Mouse (Mus musculus) neural tube, embryonic 14.5 days (tissue): Measurements from ENCODE around the gene 1700030J22Rik. TPM values are rescaled to one million over a fixed set of nuclear protein-coding genes. Genes with fewer than 3 reads are reported as not detected.
A peak's percentile ranks its signal among the peaks of the same experiment; 100 is the strongest.

Experiments used
- ATAC-seq: fragments of 200-750 bp; cut with Nextera tagmentation; 2 replicates; pipeline ENCODE4 v1.8.0; 2017; ENCODE audit warnings: low read depth, mild to moderate bottlenecking, moderate TSS enrichment, moderate library complexity
- H3K27ac ChIP-seq: fragments of 300-500 bp; sonication (generic); 2 replicates; pipeline ENCODE4 v1.5.1; 2014; ENCODE audit warnings: low read depth, mild to moderate bottlenecking, control low read depth, low read length, moderate library complexity, mixed read lengths
- H3K27me3 ChIP-seq: fragments of 300-500 bp; sonication (generic); 2 replicates; pipeline ENCODE4 v1.6.1; 2014; ENCODE audit warnings: low read length; ENCODE audit not compliant: control insufficient read depth, insufficient read depth
- H3K36me3 ChIP-seq: fragments of 300-500 bp; sonication (generic); 2 replicates; pipeline ENCODE4 v1.6.1; 2014; ENCODE audit warnings: low read length, mixed read lengths; ENCODE audit not compliant: control insufficient read depth, insufficient read depth
- H3K4me1 ChIP-seq: fragments of 300-500 bp; sonication (generic); 2 replicates; pipeline ENCODE4 v1.6.1; 2014; ENCODE audit warnings: low read length; ENCODE audit not compliant: control insufficient read depth, insufficient read depth
- H3K4me2 ChIP-seq: fragments of 300-500 bp; sonication (generic); 2 replicates; pipeline ENCODE4 v1.6.1; 2014; ENCODE audit warnings: mild to moderate bottlenecking, low read depth, low read length, control low read depth
- H3K4me3 ChIP-seq: fragments of 300-500 bp; sonication (generic); 2 replicates; pipeline ENCODE4 v1.5.1; 2014; ENCODE audit warnings: low read depth, low read length, control low read depth, mixed read lengths
- H3K9ac ChIP-seq: fragments of 300-500 bp; sonication (generic); replicated peaks from 2 replicates; pipeline ENCODE4 v1.6.1; 2014; ENCODE audit warnings: low read depth, mild to moderate bottlenecking, control low read depth, low read length, mixed read lengths
- H3K9me3 ChIP-seq: fragments of 300-500 bp; sonication (generic); 2 replicates; pipeline ENCODE4 v1.6.1; 2016; ENCODE audit warnings: low read length; ENCODE audit not compliant: control insufficient read depth
- WGBS: fragments of 180-500 bp; shearing (Covaris S2); extraction: QIAGEN DNeasy Blood & Tissue Kit; methylation state at CpG from one replicate; pipeline ENCODE4 v1.1.7; 2014; 5-methylcytosine and 5-hydroxymethylcytosine counted together
- polyA plus RNA-seq: library from polyadenylated mRNA; unstranded; fragments of >200 nt; fragmentation: Nextera tagmentation; extraction: Ambion mirVana; gene quantifications from 2 replicates; pipeline ENCODE4 v1.2.1, GENCODE M21; 2014

Gene 1700030J22Rik
- polyA plus RNA-seq, 1 experiment from 2014 or later, result 5.9 TPM

GRCm38 (mm10) chr8:116945169-116945910 is 33.4 kb downstream of the 1700030J22Rik start:
- Histone ChIP-seq H3K4me3 (no peak overlapping the region), H3K36me3 (no peaks in the 10 kb centered on the region), H3K27ac (no peak overlapping the region), H3K4me1 (peaks cover 12% of the 10 kb centered on the region), H3K27me3 (no peaks in the 10 kb centered on the region), H3K9ac (no peak overlapping the region), H3K4me2 (no peak overlapping the region), H3K9me3 (no peaks in the 10 kb centered on the region)
- ATAC-seq, result no peak
- WGBS, result 95% methylated on average over 9 of the region's 9 CpGs

GRCm38 (mm10) chr8:116944385-116944696 is 34.4 kb downstream of the 1700030J22Rik start:
- Histone ChIP-seq H3K9me3 (no peaks in the 10 kb centered on the region), H3K9ac (peak overlapping the region; percentile 77), H3K27ac (no peak overlapping the region), H3K36me3 (no peaks in the 10 kb centered on the region), H3K4me1 (peaks cover 12% of the 10 kb centered on the region), H3K27me3 (no peaks in the 10 kb centered on the region), H3K4me2 (peak overlapping the region; percentile 88), H3K4me3 (peak overlapping the region; percentile 98)
- ATAC-seq, result no peak
- WGBS, result 15% methylated on average over 4 of the region's 4 CpGs

- H3K27ac ChIP-seq, result peak overlapping the region; percentile 57
- under 1% methylated on average over 53 of the region's 62 CpGs for WGBS
- H3K4me2 ChIP-seq, result peak overlapping the region; percentile 88
- no peaks in the 10 kb centered on the region for H3K9me3 ChIP-seq
- peaks cover 12% of the 10 kb centered on the region for H3K4me1 ChIP-seq
- peak overlapping the region; percentile 77 for H3K9ac ChIP-seq
- peak overlapping the region; percentile 98 for H3K4me3 ChIP-seq
- H3K36me3 ChIP-seq, result no peaks in the 10 kb centered on the region
- peak; percentile 79 for ATAC-seq
- no peaks in the 10 kb centered on the region for H3K27me3 ChIP-seq
Observed at GRCm38 (mm10) chr8:116943555-116944384, 35.0 kb downstream of the 1700030J22Rik start.

GRCm38 (mm10) chr8:116943161-116943554 is 35.6 kb downstream of the 1700030J22Rik start, which contains the start of gene Atmin:
TSS of gene Atmin (plus strand) at chr8:116943393.
- Histone ChIP-seq H3K4me1 (peaks cover 12% of the 10 kb centered on the region), H3K27ac (peak within 1 kb of the TSS; percentile 57), H3K27me3 (no peaks in the 10 kb centered on the region), H3K36me3 (no peaks in the 10 kb centered on the region), H3K4me3 (peak within 1 kb of the TSS; percentile 98), H3K9me3 (no peaks in the 10 kb centered on the region), H3K9ac (peak within 1 kb of the TSS; percentile 77), H3K4me2 (peak within 1 kb of the TSS; percentile 88)
- ATAC-seq, result peak; percentile 89
- WGBS, result under 1% methylated on average over 40 of the region's 46 CpGs

GRCm38 (mm10) chr8:116942284-116943058 is 36.3 kb downstream of the 1700030J22Rik start:
- ATAC-seq, result no peak
- peak overlapping the region; percentile 37; the same call in 1 of the 2 replicates for H3K4me2 ChIP-seq
- WGBS, result 80% methylated on average over 12 of the region's 12 CpGs

GRCm38 (mm10) chr8:116935506-116935905 is 43.3 kb downstream of the 1700030J22Rik start:
- no peaks in the 10 kb centered on the region for H3K36me3 ChIP-seq
- H3K4me2 ChIP-seq, result no peak overlapping the region
- no peak overlapping the region for H3K9ac ChIP-seq
- H3K9me3 ChIP-seq, result no peaks in the 10 kb centered on the region
- no peak for ATAC-seq
- no peak overlapping the region for H3K27ac ChIP-seq
- 51% methylated on average over 6 of the region's 6 CpGs for WGBS
- no peak overlapping the region for H3K4me3 ChIP-seq
- H3K4me1 ChIP-seq, result no peaks in the 10 kb centered on the region
- no peaks in the 10 kb centered on the region for H3K27me3 ChIP-seq

More at GRCm38 (mm10) chr8:116942284-116943058, 36.3 kb downstream of the 1700030J22Rik start:
- no peak overlapping the region for H3K9ac ChIP-seq
- no peak overlapping the region for H3K27ac ChIP-seq
- H3K9me3 ChIP-seq, result no peaks in the 10 kb centered on the region
- H3K4me3 ChIP-seq, result peak overlapping the region; percentile 98; the same call in 1 of the 2 replicates
- peaks cover 12% of the 10 kb centered on the region for H3K4me1 ChIP-seq
- H3K27me3 ChIP-seq, result no peaks in the 10 kb centered on the region
- no peaks in the 10 kb centered on the region for H3K36me3 ChIP-seq

- 96% methylated on average over 4 of the region's 4 CpGs for WGBS
- no peak overlapping the region for H3K4me2 ChIP-seq
- no peak overlapping the region for H3K4me3 ChIP-seq
- H3K36me3 ChIP-seq, result no peaks in the 10 kb centered on the region
- H3K9me3 ChIP-seq, result no peaks in the 10 kb centered on the region
- no peaks in the 10 kb centered on the region for H3K4me1 ChIP-seq
- no peaks in the 10 kb centered on the region for H3K27me3 ChIP-seq
- no peak for ATAC-seq
- no peak overlapping the region for H3K27ac ChIP-seq
- H3K9ac ChIP-seq, result no peak overlapping the region
Observed at GRCm38 (mm10) chr8:116934976-116935375, 43.8 kb downstream of the 1700030J22Rik start.

GRCm38 (mm10) chr8:116928588-116928987 is 50.2 kb downstream of the 1700030J22Rik start:
- Histone ChIP-seq H3K4me2 (no peak overlapping the region), H3K27me3 (no peaks in the 10 kb centered on the region), H3K9me3 (no peaks in the 10 kb centered on the region), H3K4me1 (no peaks in the 10 kb centered on the region), H3K9ac (no peak overlapping the region), H3K4me3 (no peak overlapping the region), H3K27ac (no peak overlapping the region), H3K36me3 (no peaks in the 10 kb centered on the region)
- WGBS, result 94% methylated on average over 5 of the region's 5 CpGs
- no peak for ATAC-seq
